Mouse (Mus musculus) thymus, postnatal 10 days (tissue): ENCODE data around the gene Oxt.

Experiments used
- DNase-seq, 2 experiments: peaks; one replicate each; pipeline ENCODE4 v3.0.0; 2021; ENCODE audit warnings: low spot score in 2 of 2

Oxt gene

GRCm38 (mm10) chr2:130578148-130578547, 2.2 kb downstream of the Oxt start:
- DNase-seq: peak; percentile 42 to 67

- no peak for DNase-seq
Observed at GRCm38 (mm10) chr2:130579791-130580190, 3.8 kb downstream of the Oxt start.

- no peak for DNase-seq
Observed at GRCm38 (mm10) chr2:130581201-130581600, 5.2 kb downstream of the Oxt start.

GRCm38 (mm10) chr2:130582552-130582951, 6.6 kb downstream of the Oxt start, which contains the start of gene Avp:
TSS of gene Avp (minus strand) at chr2:130582554.
- no peak for DNase-seq

DNA sequence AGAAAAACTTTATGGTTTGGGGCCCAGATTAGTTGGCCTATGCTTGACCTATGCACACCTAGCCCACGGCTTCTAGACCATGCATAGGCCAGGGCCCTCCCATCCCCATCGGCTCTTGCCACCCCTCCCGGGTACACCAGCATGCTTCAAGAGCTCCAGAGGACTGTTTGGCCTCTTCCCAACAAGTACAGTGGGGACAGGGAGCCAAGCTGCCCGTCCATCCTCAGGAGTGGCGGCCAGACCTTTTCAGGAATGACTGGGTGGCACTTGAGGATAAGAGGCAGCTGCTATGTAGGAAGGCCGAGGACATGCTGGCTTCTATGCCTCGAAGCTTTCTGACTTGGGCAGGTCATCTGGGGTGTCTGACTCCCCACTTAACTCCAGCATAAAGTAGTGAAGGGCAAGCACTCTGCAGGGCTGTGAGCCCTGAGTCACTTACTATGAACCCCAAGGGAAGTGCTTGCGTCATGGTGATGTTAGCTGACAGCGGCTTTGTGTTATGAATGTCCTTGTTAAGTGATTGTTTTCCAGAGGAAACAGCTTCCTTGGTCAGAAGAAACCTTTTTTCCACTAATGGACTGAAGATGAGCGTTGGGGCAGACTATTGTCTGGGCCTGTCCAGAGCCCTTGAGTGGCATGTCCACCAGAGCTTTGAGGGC, 8.1 kb downstream of the Oxt start:
- no peak for DNase-seq

- no peak for DNase-seq
Observed at GRCm38 (mm10) chr2:130586016-130586415, 10.0 kb downstream of the Oxt start.

DNA sequence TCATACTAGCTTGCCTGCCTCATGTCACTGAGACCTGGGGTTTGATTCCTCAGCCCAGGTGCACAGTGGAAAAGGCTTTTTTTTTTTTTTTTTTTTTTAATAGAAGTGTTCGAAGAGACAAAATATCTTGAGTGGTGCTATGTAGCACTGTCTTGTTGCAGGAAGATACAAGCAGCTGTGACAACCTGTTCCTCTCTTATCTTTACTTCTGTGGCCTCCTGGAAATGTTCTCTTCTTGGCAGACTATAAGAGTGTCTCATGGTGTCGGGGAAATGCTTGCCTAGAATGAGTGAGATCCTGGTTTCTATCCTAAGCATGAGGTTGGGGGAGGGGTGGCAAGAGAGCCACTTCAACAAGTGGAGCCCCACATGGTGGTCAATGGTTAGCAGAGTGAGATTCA, 12.4 kb downstream of the Oxt start:
- DNase-seq: no peak

- no peak for DNase-seq
Observed at GRCm38 (mm10) chr2:130589157-130589556, 13.2 kb downstream of the Oxt start.

GRCm38 (mm10) chr2:130589761-130590160, 13.8 kb downstream of the Oxt start:
- DNase-seq: no peak

DNA sequence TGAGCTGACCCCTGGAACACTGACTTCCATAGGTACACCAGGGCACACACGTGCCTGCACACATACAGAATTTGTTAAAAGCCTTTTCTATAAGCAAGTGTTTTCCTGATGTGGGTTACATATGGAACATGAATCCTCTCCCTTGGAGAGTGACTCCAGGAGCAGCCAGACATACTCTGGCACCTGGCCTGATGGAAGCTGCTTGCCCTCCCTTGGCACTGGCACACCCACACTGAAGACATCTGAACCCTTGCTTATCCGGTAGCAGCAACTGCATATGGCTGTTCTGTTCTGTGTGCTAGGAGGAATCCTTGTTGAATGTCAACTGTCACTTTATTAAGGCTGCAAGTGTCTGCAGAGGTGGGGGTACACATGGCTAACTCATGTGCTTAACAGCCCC, 15.0 kb downstream of the Oxt start:
- DNase-seq: no peak

DNA sequence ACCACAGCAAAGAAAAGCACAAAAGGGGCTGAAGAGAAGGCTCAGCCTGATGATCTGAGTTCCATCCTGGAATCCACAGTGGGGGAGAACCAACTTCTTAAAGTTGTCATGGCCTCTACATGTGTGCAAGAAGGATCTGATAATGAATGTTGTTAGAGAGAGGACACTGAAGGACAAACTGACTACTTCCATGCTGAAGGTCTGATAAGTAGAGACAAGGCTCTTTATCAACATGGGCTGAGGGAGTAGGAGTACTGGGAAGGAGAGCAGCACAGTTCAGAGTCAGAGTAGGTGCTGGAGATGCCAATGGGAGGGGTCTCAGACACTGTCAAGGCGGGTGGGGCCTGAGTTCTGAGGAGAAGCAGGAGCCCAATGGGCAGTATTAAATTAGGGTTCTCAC, 19.6 kb downstream of the Oxt start:
- no peak for DNase-seq

DNA sequence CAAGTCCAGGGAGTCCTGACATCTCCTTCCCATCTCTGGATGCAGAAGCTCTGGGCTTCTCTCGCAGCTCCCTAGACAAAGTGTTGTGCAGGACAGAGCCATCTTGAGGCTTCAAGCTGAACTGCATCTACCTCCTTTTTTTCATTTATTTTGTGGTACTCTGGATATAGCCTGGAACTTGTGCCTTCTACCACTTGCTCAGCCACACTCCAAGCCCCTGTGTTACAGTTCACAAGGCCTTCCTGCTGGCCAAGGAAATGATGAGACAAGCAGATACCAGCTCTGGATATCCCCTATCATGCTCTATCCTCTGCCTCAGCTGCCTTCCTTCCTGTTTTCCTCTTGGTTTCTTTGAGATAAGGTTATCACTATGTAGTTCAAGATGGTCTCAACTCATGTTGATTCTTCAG, 21.6 kb downstream of the Oxt start:
- no peak for DNase-seq

GRCm38 (mm10) chr2:130598399-130598798, 22.4 kb downstream of the Oxt start:
- DNase-seq: no peak

- DNase-seq: no peak
Observed at GRCm38 (mm10) chr2:130602195-130602594, 26.2 kb downstream of the Oxt start.

DNA sequence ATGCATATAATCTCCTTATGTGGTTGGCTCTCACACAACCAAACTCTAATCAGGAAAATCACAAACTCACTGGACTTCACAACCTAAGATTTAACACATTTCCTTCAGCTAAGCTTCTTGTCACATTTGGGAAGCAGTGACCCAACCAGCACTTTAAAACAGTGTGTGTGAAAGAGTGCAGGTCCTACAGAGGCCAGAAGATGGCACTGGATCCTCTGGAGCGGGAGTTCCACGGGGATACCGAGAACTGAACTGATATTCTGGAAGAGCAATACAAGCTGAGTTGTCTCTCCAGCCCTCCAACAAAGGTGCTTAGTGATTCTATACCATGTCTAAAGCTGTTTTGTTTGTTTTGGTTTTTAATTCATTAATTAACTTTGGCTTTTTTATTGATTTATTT, 37.1 kb downstream of the Oxt start:
- DNase-seq: no peak

DNA sequence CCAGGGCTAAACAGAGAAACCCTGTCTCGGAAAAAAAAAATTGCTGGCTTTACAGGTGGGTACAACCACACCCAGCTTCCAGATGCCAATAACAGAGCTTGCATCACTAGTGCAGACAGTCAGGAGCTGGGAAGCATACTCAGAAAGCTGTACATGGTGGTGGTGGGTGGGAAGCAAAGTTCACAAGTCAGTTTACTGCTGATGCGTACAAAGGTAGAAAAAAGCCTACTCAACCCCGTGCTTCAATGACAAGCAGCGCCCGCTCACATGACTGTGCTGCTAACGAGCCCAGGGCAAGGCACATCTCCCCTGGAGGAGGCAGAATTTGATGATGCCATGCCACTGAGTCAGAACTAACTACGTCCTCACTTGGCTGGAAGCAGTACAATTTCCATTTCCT, 43.0 kb downstream of the Oxt start:
- DNase-seq: no peak
